Mouse (Mus musculus): ENCODE data around the gene Gorasp1.

DNA sequence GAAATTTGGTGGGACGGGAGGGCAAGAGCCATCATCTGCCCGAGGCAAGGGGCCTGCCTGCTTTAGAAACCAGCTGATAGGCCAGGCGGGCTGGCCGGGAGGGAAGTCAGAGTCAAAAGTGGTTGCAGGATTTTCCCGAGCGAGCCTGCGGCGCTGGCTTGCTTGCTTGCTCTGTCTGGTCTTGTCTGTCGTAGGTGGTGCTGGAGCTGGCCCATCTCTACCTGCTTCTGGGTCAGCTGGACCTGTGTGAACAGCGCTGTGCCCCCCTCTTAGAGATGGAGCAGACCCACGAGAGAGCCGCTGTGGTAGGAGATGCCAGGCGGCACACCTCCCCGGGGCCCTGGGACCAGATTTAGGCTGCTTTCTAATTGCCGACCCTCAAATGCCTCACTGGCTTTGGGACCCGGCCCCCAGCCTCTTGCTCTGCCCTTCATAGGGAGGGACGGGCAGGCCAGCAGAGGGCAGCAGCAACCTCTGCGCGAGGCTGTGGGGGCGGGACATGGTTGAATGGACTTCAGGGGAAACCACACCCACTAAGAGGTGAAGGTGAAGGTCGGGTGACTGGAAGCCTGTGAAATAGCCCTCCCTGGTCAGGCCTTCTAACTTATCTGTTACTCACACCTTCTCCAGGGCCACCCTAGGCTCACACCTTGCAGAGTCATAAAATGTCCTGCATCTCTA lies 25.8 kb upstream of the Gorasp1 start:
- TF ChIP-seq EP300 (IDR thresholded peaks at IDR 0.05) (no peak), CTCF (IDR thresholded peaks at IDR 0.05) (peak; percentile 96)
